In the genomic region with DNA sequence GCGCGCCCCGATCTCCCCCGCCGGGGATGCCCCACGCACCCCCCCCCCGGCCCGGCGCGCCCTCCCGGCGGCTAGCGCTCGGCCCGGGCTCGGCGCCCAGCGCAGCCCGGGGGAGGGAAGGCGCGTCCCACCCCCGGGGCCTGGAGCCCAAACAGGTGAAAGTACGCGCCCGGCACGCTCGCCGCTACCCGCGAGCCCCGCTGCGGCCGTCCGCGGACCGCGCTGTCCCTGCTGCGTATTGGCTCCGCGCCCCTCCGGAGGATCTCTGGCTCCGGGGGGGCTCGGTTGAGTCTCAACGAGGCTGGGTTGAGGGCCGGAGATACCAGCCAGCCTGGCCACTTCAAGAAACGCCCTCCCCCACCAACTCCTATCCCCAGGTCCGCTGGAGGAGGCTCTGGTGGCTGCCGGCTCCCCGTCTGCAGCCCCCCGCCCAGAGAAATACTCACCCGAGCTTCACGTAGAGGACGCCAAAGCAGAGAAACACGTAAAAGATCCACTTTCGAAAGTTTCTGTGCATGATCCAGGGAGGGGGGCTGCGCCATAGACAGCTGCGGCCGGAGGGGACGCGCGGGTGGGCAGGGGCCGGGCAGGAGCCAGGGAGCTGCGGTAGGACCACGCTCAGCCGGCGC, we compare ENCODE assay signal across 9 mouse cellular contexts. TPM values are rescaled to one million over a fixed set of nuclear protein-coding genes. Genes with fewer than 3 reads are reported as not detected.
DNase-seq lines count a peak whose midpoint lies in the region; TF ChIP-seq lines count a peak whose summit lies in the region.
"Had no signal": no experiment of that assay in that cellular context is flagged by ENCODE, and none has a peak within 500 bp of the region (broad histone marks: within the 10 kb centered on the region; RNA-seq: fewer than 3 reads in every experiment).

No protein-coding gene starts in this region.

- H3K79me2 ChIP-seq in heart, adult 2 months (replicated peaks; ENCODE audit: control insufficient read depth, insufficient read depth, low read length): no peaks in the 10 kb centered on the region

- peaks cover 18% of the 10 kb centered on the region for H3K27me3 ChIP-seq in heart, adult 2 months (ENCODE audit: control insufficient read depth, insufficient read depth, low read length)
- peaks cover 87% of the 10 kb centered on the region for H3K27me3 ChIP-seq in E14TG2a.4 (ENCODE audit: insufficient read depth, low read length)
- H3K27me3 ChIP-seq in hindbrain, embryonic 10.5 days (ENCODE audit: insufficient read depth, poor library complexity, severe bottlenecking): peaks cover 97% of the 10 kb centered on the region
- peaks cover 100% of the 10 kb centered on the region for H3K27me3 ChIP-seq in midbrain, embryonic 10.5 days (ENCODE audit: low read depth, poor library complexity, severe bottlenecking)

- no peak overlapping the region for H3K27ac ChIP-seq in heart, adult 2 months
- H3K27ac ChIP-seq in hindbrain, embryonic 10.5 days: peak overlapping the region; percentile 92
- peak overlapping the region; percentile 86 for H3K27ac ChIP-seq in midbrain, embryonic 10.5 days (replicated peaks)

- TF ChIP-seq CTCF in heart, adult 2 months (IDR thresholded peaks at IDR 0.05): no peak
- no peak for TF ChIP-seq CTCF in E14TG2a.4 (conservative IDR thresholded peaks at IDR 0.05; ENCODE audit: low read length)

- no peaks in the 10 kb centered on the region for H3K9me3 ChIP-seq in E14TG2a.4 (ENCODE audit: low read length)
- no peaks in the 10 kb centered on the region for H3K9me3 ChIP-seq in hindbrain, embryonic 10.5 days
- H3K9me3 ChIP-seq in midbrain, embryonic 10.5 days (replicated peaks): no peaks in the 10 kb centered on the region

- no peak for DNase-seq in heart, adult 2 months
- no peak for DNase-seq in heart, adult 11 months
- DNase-seq in hindbrain, embryonic 10.5 days (ENCODE audit: low spot score): peak; percentile 46
- peak; percentile 51 for DNase-seq in midbrain, embryonic 10.5 days (ENCODE audit: low spot score)
- DNase-seq in spleen, postnatal 36 days (ENCODE audit: low spot score in 2 of 2): no peak
- DNase-seq in layer of hippocampus, adult 9-11 months: no peak
- DNase-seq in layer of hippocampus, adult 18-20 months (ENCODE audit: low spot score in 2 of 2): no peak

- under 1% methylated on average over 66 of the region's 66 CpGs for WGBS in heart, adult 2 months
- 1% methylated on average over 66 of the region's 66 CpGs for WGBS in hindbrain, embryonic 10.5 days
- 1% methylated on average over 65 of the region's 66 CpGs for WGBS in midbrain, embryonic 10.5 days

- no peak for TF ChIP-seq POLR2A in heart, adult 2 months (IDR thresholded peaks at IDR 0.05; ENCODE audit: insufficient read depth, low read depth, low read length)

- H3K9ac ChIP-seq in heart, adult 2 months (ENCODE audit: low read depth, low read length): no peak overlapping the region

- intact Hi-C loops in heart, adult 2 months (cut with DNase I): loop anchor here (5.0 to 10.0 kb wide), 2 partner anchors 196 to 434 kb away; no protein-coding TSS in a partner anchor

- no peaks in the 10 kb centered on the region for H3K4me1 ChIP-seq in heart, adult 2 months (ENCODE audit: control insufficient read depth, insufficient read depth, low read length)
- peaks cover 43% of the 10 kb centered on the region for H3K4me1 ChIP-seq in E14TG2a.4 (replicated peaks; ENCODE audit: low read depth, low read length)
- peaks cover 76% of the 10 kb centered on the region for H3K4me1 ChIP-seq in hindbrain, embryonic 10.5 days (replicated peaks)
- H3K4me1 ChIP-seq in midbrain, embryonic 10.5 days: peaks cover 77% of the 10 kb centered on the region

- peak overlapping the region; percentile 35; the same call in 1 of the 2 replicates for H3K4me3 ChIP-seq in heart, adult 2 months
- H3K4me3 ChIP-seq in E14TG2a.4 (replicated peaks; ENCODE audit: low read length): peak overlapping the region; percentile 78
- peak overlapping the region; percentile 77 for H3K4me3 ChIP-seq in hindbrain, embryonic 10.5 days
- H3K4me3 ChIP-seq in midbrain, embryonic 10.5 days: peak overlapping the region; percentile 69

- H3K36me3 ChIP-seq in heart, adult 2 months (ENCODE audit: control insufficient read depth, insufficient read depth, low read length): no peaks in the 10 kb centered on the region
- no peaks in the 10 kb centered on the region for H3K36me3 ChIP-seq in E14TG2a.4 (ENCODE audit: insufficient read depth, low read length)
- no peaks in the 10 kb centered on the region for H3K36me3 ChIP-seq in hindbrain, embryonic 10.5 days
- no peaks in the 10 kb centered on the region for H3K36me3 ChIP-seq in midbrain, embryonic 10.5 days

- no peak for TF ChIP-seq EP300 in heart, adult 2 months (IDR thresholded peaks at IDR 0.05; ENCODE audit: insufficient read depth, low read depth, low read length)

RNA-seq across cellular contexts. Expression of a gene that starts 1.2 kb away (rescaled TPM):
- total RNA-seq in heart, adult 2 months (2021): under 1 TPM; 0.14 to 0.18 TPM
- polyA plus RNA-seq in heart, adult 2 months (2012; rRNA removed): 0.12 and 0.41 TPM in 2 replicates
- 52.3 and 127 TPM in 2 replicates for polyA plus RNA-seq in hindbrain, embryonic 10.5 days (2016; fragmentation: Nextera tagmentation; extraction: Ambion mirVana)
- 54.8 and 56.5 TPM in 2 replicates for polyA plus RNA-seq in midbrain, embryonic 10.5 days (2016; fragmentation: Nextera tagmentation; extraction: Ambion mirVana)
- 10 to 100 TPM; 43.3 to 53.8 TPM for total RNA-seq in layer of hippocampus, adult 18-20 months (2021)
- total RNA-seq: common myeloid progenitor, adult 5-6 weeks had no signal

Comparison
In these comparisons a context has a peak if more than half of its experiments do, and no peak if none do; other contexts are left out.
1. DNase-seq: peak in hindbrain, embryonic 10.5 days (single experiment) and midbrain, embryonic 10.5 days (single experiment); none in heart, adult 2 months (0 of 2), heart, adult 11 months (single experiment), spleen, postnatal 36 days (0 of 2), layer of hippocampus, adult 9-11 months (single experiment) and layer of hippocampus, adult 18-20 months (0 of 2).
2. RNA of a gene that starts 1.2 kb away (polyA plus RNA-seq): 52.3 to 127 TPM in hindbrain, embryonic 10.5 days and 54.8 to 56.5 TPM in midbrain, embryonic 10.5 days; 0.12 to 0.41 TPM in heart, adult 2 months; every median in the first group is over 10 times any median in the second.
3. Peak in every context shown above with its lines, with median percentiles within 50 percentile points of each other: H3K4me3 ChIP-seq.